Mouse (Mus musculus) forebrain, postnatal 0 days (tissue): ENCODE measurements at regions not wholly inside any gene's neighbourhood (a gene's known extent, or its start where the extent isn't known, plus 50 kb on each side); places are given as distances from the start of the nearest gene placed in this dataset.

Experiments used
- ATAC-seq: fragments of 200-750 bp; cut with Nextera tagmentation; 2 replicates; pipeline ENCODE4 v1.8.0; 2017; ENCODE audit warnings: mild to moderate bottlenecking, moderate library complexity
- DNase-seq: peaks from one replicate; pipeline ENCODE4 v3.0.0-alpha.2; 2015
- H3K27ac ChIP-seq: fragments of 300-500 bp; sonication (generic); 2 replicates; pipeline ENCODE4 v1.5.1; 2014; ENCODE audit warnings: low read depth, mild to moderate bottlenecking, antibody characterized with exemption, low read length, moderate library complexity, mixed read lengths
- H3K27me3 ChIP-seq: fragments of 300-500 bp; sonication (generic); 2 replicates; pipeline ENCODE4 v1.6.1; 2014; ENCODE audit warnings: mild to moderate bottlenecking, low read length, mixed read lengths; ENCODE audit not compliant: insufficient read depth
- H3K36me3 ChIP-seq: fragments of 300-500 bp; sonication (generic); 2 replicates; pipeline ENCODE4 v1.6.1; 2014; ENCODE audit warnings: mild to moderate bottlenecking, moderate library complexity; ENCODE audit not compliant: insufficient read depth
- H3K4me1 ChIP-seq: fragments of 300-500 bp; sonication (generic); 2 replicates; pipeline ENCODE4 v1.6.1; 2014; ENCODE audit warnings: antibody characterized with exemption; ENCODE audit not compliant: insufficient read depth
- H3K4me2 ChIP-seq: fragments of 300-500 bp; sonication (generic); 2 replicates; pipeline ENCODE4 v1.6.1; 2014; ENCODE audit warnings: low read depth, mild to moderate bottlenecking, moderate library complexity
- H3K4me3 ChIP-seq: fragments of 300-500 bp; sonication (generic); 2 replicates; pipeline ENCODE4 v1.5.1; 2014; ENCODE audit warnings: low read depth, low read length, mixed read lengths
- H3K9ac ChIP-seq: fragments of 300-500 bp; sonication (generic); 2 replicates; pipeline ENCODE4 v1.6.1; 2014; ENCODE audit warnings: mild to moderate bottlenecking
- H3K9me3 ChIP-seq: fragments of 300-500 bp; sonication (generic); 2 replicates; pipeline ENCODE4 v1.6.1; 2016; ENCODE audit warnings: low read length
- CTCF ChIP-seq: sonication (generic); IDR thresholded peaks from 2 replicates; pipeline ENCODE4 v1.5.1; 2016; ENCODE audit warnings: antibody characterized with exemption, control low read depth, low read depth
- WGBS: fragments of 180-500 bp; shearing (Covaris S2); extraction: QIAGEN DNeasy Blood & Tissue Kit; methylation state at CpG from one replicate; pipeline ENCODE4 v1.1.7; 2014; 5-methylcytosine and 5-hydroxymethylcytosine counted together

- no peaks in the 10 kb centered on the region for H3K9me3 ChIP-seq
- TF ChIP-seq CTCF: no peak
- no peaks in the 10 kb centered on the region for H3K36me3 ChIP-seq
- H3K9ac ChIP-seq: no peak overlapping the region
- H3K4me3 ChIP-seq: no peak overlapping the region
- H3K27ac ChIP-seq: no peak overlapping the region
- H3K4me1 ChIP-seq: no peaks in the 10 kb centered on the region
- WGBS: 84% methylated on average over 1 of the region's 1 CpGs
- ATAC-seq (no peak), DNase-seq (no peak)
- H3K4me2 ChIP-seq: no peak overlapping the region
- H3K27me3 ChIP-seq: no peaks in the 10 kb centered on the region
These were observed 4790.5 kb downstream of the 9330182O14Rik start for GRCm38 (mm10) chr15:44924686-44925085.

- ATAC-seq: no peak
These were observed 4792.9 kb downstream of the 9330182O14Rik start for GRCm38 (mm10) chr15:44927058-44927457.

GRCm38 (mm10) chr15:44948626-44949025 lies 4814.5 kb downstream of the 9330182O14Rik start:
- no peak for TF ChIP-seq CTCF
- Histone ChIP-seq H3K4me2 (no peak overlapping the region), H3K4me3 (no peak overlapping the region), H3K36me3 (no peaks in the 10 kb centered on the region), H3K9ac (no peak overlapping the region), H3K27me3 (no peaks in the 10 kb centered on the region), H3K4me1 (no peaks in the 10 kb centered on the region), H3K9me3 (no peaks in the 10 kb centered on the region), H3K27ac (no peak overlapping the region)
- DNase-seq (no peak), ATAC-seq (no peak)
- WGBS: 92% methylated on average over 4 of the region's 4 CpGs

More at GRCm38 (mm10) chr15:44927058-44927457, 4792.9 kb downstream of the 9330182O14Rik start:
- no peaks in the 10 kb centered on the region for H3K27me3 ChIP-seq
- no peak for DNase-seq
- H3K27ac ChIP-seq: no peak overlapping the region
- WGBS: 80% methylated on average over 3 of the region's 3 CpGs
- no peak for TF ChIP-seq CTCF
- H3K4me1 ChIP-seq: no peaks in the 10 kb centered on the region
- no peak overlapping the region for H3K9ac ChIP-seq
- no peaks in the 10 kb centered on the region for H3K9me3 ChIP-seq
- H3K4me3 ChIP-seq: no peak overlapping the region
- H3K36me3 ChIP-seq: no peaks in the 10 kb centered on the region
- no peak overlapping the region for H3K4me2 ChIP-seq

DNA sequence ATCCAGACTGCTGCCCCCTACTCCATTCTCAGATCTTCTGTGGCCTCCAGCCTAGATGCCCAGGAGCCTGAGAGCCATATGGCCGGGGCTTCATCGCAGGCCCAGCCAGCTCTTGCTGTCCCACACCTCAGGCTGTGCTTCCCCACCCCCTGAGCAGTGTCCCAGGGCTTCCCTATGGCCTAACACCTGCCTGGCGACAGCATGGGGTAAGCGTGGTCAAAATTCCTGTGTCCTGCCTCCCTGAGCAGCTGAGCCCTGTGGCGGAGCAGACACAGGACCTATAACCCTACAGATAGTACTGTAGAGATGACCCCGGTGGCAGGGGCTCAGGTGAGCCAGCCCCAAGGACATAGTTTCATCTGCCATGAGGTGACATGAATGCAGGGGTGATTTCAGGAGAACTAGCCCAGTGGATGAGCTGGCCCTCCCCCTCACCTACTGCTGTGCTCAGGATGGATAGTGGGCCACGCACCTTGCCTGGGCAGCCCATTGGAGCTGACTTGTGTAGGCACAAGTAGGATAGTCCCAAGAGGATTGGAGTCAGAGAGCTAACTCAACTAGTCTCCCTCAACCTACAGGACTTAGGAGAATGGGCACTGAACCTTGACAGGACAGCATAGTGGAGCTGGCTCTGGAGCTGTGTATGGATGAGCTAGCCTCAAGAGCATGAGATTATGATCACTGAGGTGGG lies 4816.9 kb downstream of the 9330182O14Rik start:
- H3K27ac ChIP-seq: no peak overlapping the region
- no peaks in the 10 kb centered on the region for H3K27me3 ChIP-seq
- H3K36me3 ChIP-seq: no peaks in the 10 kb centered on the region
- H3K9me3 ChIP-seq: no peaks in the 10 kb centered on the region
- H3K4me3 ChIP-seq: no peak overlapping the region
- no peak for ATAC-seq
- WGBS: 88% methylated on average over 7 of the region's 7 CpGs
- no peak for DNase-seq
- TF ChIP-seq CTCF: no peak
- no peak overlapping the region for H3K9ac ChIP-seq
- no peaks in the 10 kb centered on the region for H3K4me1 ChIP-seq
- H3K4me2 ChIP-seq: no peak overlapping the region
